Mouse (Mus musculus): ENCODE data around the gene Catip.

Gene Catip

GRCm38 (mm10) chr1:74342308-74342707 lies 19.6 kb upstream of the Catip start:
- no peak for DNase-seq (ENCODE audit: low read depth in 1 of 2, low spot score in 2 of 2)

DNA sequence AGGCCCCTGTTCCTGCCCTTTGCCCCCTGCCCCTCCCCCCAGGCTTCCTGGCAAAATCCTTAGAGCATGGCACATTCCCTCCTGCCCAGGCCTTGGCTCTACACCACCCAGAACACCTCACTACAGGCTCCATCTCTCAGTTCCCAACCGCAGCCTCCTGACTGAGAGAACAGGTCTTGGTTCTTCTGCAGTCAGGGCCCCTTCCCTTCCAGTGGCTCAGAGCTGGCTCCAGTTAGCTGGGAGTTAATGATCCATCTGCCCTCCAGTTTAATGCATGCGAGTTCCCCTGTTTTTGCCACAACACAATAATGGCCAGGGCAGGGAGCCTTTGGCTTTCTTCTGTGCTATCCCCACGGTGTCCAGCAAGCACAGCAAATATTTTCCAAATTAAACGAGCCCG lies 18.7 kb upstream of the Catip start:
- DNase-seq (ENCODE audit: low read depth in 1 of 2, low spot score in 2 of 2) = no peak

GRCm38 (mm10) chr1:74344163-74344916 lies 17.6 kb upstream of the Catip start:
- no peak for DNase-seq (ENCODE audit: low read depth in 1 of 2, low spot score in 2 of 2)

DNA sequence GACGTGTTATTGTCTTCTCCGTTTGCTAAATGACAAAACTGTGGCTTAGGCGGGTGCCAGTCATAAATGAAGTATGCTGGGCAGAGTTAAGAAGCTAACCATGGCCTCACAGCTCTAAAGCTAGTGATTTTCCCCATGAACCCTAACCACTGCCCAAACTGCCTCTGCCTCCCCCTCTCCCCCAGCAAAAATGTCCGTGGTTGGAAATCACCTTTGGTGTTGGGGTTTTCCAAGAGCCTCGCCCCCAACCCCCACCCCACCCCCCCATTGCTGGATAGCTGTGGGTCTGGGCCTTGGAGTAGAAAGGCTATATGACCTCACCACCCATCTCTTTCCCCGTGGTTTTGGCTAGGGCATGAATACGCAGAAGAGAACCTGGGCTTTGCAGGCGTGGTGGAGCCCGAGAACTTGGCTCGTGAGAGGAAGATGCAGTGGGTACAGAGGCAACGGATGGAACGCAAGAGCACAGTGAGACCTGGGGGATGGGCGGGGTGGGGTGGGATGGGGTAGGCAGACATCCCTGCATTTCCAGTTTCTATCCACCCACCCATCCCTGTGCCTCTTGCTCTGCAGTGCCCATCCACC lies 10.6 kb upstream of the Catip start:
- no peak for DNase-seq (ENCODE audit: low read depth in 1 of 2, low spot score in 2 of 2)

GRCm38 (mm10) chr1:74352532-74353096 lies 9.3 kb upstream of the Catip start:
- no peak for DNase-seq (ENCODE audit: low read depth in 1 of 2, low spot score in 2 of 2)

GRCm38 (mm10) chr1:74353453-74354229 lies 8.3 kb upstream of the Catip start:
- DNase-seq (ENCODE audit: low read depth in 1 of 2, low spot score in 2 of 2) = no peak

DNA sequence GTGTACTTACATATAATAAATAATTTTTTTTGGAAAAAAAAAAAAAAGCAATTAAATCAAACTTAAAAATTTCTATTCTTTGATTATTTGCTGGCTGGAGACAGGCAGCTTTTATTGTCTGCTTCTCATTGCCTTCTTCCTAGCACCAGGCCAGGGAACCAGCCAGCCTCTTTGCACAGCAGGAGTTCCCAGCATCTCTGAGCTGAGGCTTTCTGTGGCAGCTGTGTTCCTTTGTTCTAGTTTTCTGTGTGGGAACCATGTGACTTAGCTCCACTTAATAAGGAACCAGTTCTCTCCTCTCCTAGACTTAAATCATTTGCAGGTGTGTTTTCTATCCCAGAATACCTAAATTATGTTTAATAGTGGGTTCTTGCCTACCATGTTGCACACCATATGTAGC lies 4.4 kb upstream of the Catip start:
- no peak for DNase-seq (ENCODE audit: low read depth in 1 of 2, low spot score in 2 of 2)

GRCm38 (mm10) chr1:74359952-74360517 lies 1.9 kb upstream of the Catip start:
- no peak for DNase-seq (ENCODE audit: low read depth in 1 of 2, low spot score in 2 of 2)

GRCm38 (mm10) chr1:74362325-74363229 lies 669 bp downstream of the Catip start:
- DNase-seq (ENCODE audit: low read depth in 1 of 2, low spot score in 2 of 2) = no peak

DNA sequence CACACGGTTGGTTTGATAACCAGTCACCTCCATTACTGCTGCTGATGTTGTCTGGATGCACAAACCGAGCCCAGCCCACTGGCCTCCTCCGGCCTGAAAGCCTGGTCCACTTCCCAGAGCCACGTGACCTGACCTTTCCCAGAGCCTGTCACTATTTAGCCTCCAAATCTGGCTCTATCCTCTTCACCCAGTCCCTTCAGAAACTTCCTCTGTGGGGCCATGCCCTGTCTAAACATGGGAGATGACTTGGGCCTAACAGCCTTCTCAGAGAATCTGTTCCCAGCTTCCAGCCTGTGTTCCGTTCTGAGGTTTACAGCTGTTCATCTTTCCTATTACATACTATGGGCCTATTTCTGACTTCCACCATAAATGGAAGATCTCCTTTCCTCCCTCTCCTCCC lies 1.5 kb downstream of the Catip start:
- no peak for DNase-seq (ENCODE audit: low read depth in 1 of 2, low spot score in 2 of 2)

- DNase-seq (ENCODE audit: low read depth in 1 of 2, low spot score in 2 of 2) = no peak
Measured at GRCm38 (mm10) chr1:74364270-74364669, 2.4 kb downstream of the Catip start.

GRCm38 (mm10) chr1:74367886-74368645 lies 6.2 kb downstream of the Catip start:
- DNase-seq (ENCODE audit: low read depth in 1 of 2, low spot score in 2 of 2) = peak in 1 of 2 experiments; percentile 37

GRCm38 (mm10) chr1:74370040-74370439 lies 8.1 kb downstream of the Catip start:
- DNase-seq (ENCODE audit: low read depth in 1 of 2, low spot score in 2 of 2) = no peak

GRCm38 (mm10) chr1:74373372-74373771 lies 11.5 kb downstream of the Catip start:
- no peak for DNase-seq (ENCODE audit: low read depth in 1 of 2, low spot score in 2 of 2)

GRCm38 (mm10) chr1:74374980-74375379 lies 13.1 kb downstream of the Catip start, which contains the start of gene Slc11a1:
Gene Slc11a1 (plus strand): TSS chr1:74375195.
- peak; percentile 78 to 80 for DNase-seq (ENCODE audit: low read depth in 1 of 2, low spot score in 2 of 2)

DNA sequence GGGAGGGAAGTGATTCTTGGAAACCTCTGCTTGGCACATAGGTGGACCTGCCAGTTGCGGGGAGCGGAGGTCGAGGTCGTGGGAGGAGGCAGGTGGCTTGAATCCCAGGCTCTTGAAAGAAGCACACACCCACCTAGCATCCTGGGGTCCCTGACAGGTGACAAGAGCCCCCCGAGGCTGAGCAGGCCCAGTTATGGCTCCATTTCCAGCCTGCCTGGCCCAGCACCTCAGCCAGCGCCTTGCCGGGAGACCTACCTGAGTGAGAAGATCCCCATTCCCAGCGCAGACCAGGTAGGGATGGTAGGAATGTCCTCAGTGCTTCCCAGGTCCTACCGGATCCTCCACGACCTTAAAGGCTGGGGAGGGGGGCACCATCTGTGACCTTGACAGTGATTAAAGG lies 13.7 kb downstream of the Catip start:
- DNase-seq (ENCODE audit: low read depth in 1 of 2, low spot score in 2 of 2) = no peak

DNA sequence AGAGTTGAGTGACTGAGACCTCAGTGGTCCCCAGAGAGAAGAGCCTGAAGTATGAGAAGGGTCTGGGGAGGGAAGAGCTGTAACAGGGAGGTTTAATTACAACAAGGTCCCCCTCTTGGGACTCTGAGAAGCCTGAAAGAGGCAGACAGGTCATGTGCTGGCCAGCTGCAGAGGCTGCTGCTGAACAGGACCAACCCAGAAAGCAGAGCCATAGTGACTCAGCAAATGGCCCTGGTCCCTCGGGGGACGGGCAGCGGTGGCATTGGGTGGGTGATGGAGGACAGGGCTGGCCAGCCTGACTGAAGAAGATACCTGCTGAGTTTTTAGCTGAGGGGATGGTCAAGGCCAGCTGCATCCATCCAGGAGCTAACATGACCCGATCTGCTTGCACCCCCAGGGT lies 14.5 kb downstream of the Catip start:
- no peak for DNase-seq (ENCODE audit: low read depth in 1 of 2, low spot score in 2 of 2)

- DNase-seq (ENCODE audit: low read depth in 1 of 2, low spot score in 2 of 2) = no peak
Measured at GRCm38 (mm10) chr1:74379058-74379504, 17.2 kb downstream of the Catip start.

DNA sequence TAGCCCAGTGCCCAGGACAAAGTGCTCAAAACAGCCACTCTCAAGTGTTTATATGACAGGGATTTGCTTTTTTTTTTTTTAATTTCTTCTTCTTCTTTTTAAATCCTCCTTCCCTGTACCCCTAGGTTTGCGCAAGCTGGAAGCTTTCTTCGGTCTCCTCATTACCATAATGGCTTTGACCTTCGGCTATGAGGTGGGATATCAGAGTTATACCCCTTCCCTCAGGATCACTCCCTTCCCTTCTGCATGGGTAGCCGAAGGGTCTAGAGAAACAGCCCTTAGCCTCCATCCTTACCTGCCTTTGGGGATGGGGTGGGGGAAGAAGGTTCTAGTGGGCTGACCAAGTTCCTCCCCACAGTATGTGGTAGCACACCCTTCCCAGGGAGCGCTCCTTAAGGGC lies 18.6 kb downstream of the Catip start:
- no peak for DNase-seq (ENCODE audit: low read depth in 1 of 2, low spot score in 2 of 2)
